Mouse (Mus musculus): ENCODE data around the gene Ext2.

- TF ChIP-seq GATA1 (IDR thresholded peaks at IDR 0.05; ENCODE audit: borderline replicate concordance, low read length) = no peak
- TF ChIP-seq FLI1 (IDR thresholded peaks at IDR 0.05; ENCODE audit: low read length) = no peak
These were observed 19.4 kb downstream of the Ext2 start for GRCm38 (mm10) chr2:93802947-93803346.

Data from megakaryocyte, embryonic 14.5 days (primary cell).